Mouse (Mus musculus) thymus, postnatal 36 days (tissue): ENCODE results near the gene Ptprg.

ENCODE experiments used
- DNase-seq, 2 experiments: peaks; one replicate each; pipeline ENCODE4 v3.0.0; 2022; ENCODE audit warnings: mixed read lengths in 2 of 2

Ptprg gene

DNA sequence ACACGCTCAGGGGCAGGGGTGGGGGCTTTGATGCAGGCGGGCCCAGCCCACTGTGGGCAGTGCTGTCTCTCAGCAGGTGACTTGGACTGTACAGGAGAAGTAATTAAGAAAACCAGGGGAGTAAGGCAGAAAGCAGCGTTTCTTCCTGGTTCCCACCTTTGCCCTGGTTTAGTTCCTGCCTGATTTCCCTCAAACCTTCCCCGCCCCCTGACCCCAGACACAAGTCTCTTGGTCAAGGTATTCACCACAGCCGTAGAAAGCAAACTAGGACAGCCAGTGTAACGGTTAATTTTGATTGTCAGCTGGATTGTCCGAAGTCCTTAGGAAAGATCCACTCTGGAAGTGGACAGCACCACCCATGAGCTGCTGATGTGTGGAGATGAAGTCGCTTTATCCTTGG, 614.3 kb downstream of the Ptprg start:
- no peak for DNase-seq

DNA sequence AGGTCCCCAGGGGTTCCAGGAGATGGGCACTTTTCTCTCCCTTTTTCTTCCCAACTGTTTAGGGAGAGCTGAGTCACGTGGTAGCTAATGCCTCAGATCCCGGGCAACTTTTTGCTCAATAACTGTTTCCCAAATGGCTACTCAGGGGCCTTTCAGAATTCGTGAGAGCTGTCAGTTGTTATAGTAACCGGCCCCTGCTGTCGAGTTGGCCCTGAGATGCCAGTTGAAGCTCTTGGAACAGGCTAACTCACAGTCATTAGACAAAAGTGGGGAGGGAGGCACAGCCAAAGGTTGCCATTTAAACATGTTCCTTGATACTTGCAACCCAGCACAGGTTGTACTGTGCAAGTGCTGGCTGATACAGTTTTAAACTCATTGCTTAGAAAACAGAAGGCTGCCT, 624.1 kb downstream of the Ptprg start:
- DNase-seq: no peak

DNA sequence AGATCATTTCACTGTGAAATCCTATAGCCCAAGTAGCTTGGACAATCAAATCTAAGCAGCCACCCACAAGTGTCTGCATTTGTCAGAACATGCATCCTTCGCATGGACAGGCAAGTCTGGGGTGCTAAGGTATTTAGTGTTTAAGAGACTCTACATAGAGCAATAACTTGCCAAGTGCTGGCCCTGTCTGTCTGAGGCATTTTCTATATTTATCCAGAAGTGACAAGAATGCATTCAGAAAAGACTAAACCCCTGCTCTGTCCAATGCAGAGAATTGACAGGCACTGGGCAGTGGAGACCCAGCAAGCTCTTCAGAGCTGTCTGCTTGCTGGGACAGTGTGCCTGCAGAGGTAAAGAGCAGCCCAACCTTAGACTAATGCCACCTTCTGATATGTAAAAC, 625.3 kb downstream of the Ptprg start:
- DNase-seq: no peak

DNA sequence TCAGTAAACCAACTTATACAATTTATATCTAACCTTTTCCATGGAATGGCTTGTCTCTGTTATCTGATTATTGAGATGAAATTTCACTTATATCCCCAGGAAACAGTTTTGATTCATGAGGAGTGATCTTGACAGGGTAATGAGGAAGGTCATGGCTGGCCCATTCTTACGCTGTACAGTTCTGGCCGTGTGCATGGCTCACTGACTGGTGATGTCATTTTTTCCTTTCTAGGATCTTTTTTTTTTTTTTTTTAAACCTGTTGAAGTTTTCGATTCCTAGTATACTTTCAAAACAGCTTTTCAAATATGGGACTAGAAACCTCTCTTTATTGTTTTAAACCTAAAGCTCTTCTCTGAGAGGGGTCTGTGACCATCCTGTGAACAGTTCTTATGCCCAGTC, 626.8 kb downstream of the Ptprg start:
- DNase-seq: no peak

DNA sequence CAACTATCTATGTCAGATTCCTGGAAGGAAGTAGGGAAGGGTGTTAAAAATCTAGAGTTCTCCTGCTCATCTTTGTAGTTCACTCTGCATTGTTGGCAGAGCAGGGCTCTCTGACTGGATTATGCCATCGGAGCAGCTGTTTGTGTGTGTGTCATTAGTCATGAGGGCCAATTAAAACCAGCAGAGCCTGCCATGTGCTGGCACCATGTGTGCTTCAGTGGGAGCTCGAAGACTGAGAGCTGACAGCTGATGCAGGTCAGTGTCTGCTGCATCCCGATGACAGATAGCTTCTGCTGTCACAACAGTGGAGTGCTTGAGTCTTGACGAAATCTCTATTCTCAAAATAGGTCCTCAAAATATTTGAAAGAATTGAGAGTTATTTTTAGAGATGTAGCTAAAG, 631.7 kb downstream of the Ptprg start:
- DNase-seq: no peak

DNA sequence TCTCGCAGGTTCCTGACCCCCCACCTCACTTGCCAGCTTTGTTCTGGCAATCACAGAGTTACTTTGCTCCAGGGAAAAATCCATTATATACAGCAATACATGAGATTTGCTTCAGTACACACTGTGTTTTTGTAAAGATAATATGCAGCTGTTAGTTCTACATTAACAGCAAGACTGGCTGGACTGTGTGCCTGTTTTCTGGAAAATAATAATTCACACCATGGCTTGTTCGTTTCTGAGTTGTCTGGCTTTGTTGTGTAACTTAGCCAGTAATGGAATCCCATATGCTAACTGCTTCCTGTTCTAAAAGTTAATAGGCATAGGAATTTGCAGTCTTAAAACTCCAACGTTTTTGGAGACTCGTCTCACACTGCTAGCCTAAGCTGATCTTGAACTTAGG, 635.0 kb downstream of the Ptprg start:
- DNase-seq: no peak

DNA sequence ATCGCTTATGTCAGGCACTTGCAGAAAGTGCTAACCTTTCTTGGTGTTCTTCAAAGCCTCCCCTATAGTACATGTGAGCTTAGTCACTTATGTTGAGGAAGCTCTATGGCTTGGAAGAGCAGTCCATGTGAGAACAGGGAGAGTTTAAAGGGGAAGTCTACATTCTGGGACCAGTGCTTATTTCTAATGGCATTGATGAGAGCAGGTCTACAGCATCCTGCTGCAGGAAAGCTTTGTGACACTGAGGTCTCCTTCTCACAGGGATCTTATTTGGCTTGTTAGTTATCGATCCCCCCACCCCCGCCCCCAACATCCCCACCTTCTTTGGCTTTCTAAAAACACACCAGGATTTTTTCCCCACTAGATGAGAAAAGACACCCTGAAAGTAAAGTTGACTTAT, 635.9 kb downstream of the Ptprg start:
- no peak for DNase-seq

DNA sequence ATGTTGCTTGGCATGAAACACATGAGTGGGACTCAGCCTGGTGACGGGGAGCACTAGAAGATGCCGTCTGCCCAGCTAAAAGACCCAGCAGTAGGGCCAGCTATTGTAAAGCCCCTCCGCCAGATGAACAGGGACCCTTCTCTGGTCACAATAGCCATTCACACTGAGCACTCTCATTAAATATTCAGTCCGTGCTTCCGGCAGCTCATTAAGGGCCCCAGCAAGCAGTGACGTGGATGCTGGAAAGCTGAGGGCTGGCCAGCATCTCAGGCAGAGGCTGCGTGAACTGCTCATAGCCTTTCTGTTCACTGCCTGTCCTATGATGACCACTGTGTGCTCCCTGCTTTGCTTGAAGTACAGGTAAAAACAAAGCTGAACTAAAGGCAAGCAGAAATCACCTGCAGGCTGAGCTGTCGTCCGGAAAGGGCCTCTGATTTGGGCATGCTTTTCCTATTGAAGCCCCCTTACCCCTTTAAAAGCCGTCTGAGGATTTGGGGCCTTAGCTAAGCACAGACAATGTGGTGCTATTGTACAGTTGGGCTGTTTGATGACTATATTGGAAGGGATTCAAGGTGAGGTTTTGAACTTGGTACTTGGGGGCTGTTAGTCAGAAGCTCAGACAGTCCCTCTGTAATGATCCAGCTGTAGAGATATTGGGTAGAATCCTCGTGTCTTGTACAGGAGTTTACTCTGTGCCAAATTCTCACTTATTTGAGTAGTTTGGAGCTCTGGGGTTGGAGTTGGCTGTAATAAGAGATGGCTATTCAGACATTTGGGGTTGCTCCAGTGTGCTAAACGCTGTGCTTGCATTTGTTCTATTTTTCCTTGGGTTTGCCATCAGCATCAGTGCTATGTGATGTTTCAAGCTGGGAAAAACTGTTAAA, 636.6 kb downstream of the Ptprg start:
- DNase-seq: no peak

DNA sequence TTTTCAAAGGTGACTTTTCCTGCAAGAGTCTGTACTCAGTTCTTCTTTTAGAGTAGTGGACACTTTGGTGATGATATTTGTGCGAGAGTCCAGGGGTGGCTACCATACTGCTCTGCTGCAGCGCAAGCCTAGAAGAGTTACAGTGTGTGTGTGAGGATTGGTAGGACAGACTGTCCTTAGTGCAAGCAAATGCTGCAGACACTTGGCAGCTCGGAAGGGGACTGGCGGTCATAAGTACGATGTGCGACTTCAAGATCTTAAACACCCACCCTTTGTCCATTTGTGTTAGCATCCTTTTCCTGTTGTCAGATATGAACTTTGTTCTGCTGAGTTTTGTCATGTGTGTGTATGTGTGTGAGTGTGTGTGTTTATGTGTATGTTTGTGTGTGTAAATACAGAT, 637.7 kb downstream of the Ptprg start:
- DNase-seq: no peak

DNA sequence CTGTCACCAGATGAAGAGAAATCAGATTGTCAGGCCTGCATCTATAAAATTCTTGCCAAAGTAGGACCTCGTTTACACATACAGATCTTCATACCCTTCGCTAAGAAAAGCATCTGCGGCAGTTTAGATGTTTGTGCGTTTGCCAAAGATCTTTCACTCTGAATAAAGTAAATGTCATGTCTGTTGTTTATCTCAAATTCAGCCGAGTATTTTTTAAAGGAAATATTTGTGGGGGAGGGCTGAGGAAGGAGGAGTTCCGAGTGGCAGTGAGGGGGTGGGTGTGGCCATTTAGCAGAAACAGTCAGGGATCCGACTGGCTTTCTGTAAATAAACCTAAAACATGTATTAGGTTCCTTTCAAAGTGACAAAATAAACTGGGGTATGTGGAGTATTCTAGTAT, 645.4 kb downstream of the Ptprg start:
- DNase-seq: no peak

DNA sequence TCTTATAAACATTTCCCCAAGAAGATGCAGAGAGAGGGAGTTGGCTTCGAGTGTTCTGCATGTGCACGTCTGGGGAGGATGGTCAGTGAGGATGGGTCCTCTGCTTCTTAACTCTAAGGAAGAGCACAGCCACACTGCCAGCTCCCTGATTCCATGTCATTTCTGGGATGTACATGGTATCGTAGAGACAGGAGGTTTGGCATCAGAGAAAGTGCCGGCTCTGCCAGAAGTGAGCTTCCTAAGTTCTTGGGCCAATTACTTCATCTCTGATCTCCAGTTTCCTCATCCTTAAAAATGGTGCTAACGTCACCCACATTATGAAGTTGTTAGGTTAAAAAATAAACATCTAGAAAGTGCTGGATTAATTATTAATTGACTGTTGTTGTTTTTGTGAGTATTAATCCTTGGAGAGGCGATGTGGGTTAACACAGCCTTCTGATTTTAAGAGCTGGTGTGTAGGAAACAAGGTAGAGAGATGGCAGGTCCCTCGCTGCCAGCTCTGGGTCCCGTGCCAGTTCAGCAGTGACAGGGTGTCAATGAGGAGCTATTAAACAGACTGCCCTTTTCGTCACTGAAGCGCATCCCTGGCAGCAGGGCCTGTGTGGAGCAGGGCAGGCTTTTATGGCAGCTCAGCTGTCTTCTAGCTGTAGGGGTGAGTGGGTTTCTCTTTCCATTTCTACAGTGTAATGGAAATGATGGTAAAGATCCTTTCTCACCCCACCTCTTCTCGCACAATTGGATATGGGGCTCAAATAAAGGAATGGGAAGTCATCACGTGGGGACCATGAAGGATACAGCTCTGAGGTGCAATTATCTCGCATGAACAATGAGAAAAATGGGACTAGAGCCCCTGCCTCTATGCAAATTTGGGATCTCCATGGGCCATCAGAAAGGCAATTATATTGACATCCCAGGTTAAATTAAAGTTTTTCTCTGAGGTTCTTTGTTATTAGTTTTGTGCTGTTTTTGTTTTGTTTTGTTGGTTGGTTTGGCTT, 646.9 kb downstream of the Ptprg start:
- no peak for DNase-seq

DNA sequence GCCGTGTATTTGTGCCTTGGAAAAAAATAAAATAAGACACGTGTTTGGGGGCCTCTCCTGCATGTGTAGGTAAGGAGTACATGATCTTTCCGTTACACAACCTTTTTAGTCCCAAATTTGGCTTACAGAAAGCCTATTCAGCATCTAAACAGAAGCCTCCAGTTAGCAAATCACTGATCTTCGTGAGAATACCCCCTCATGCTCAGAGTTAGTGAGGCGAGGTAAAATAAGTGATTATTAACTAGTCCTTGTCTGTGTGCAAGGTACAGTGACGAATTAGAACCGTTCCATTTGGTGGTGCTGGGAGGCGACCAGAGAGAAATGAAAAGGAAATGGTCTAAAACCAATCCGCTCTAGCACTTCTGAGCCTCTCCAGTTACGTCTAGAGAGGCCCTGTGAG, 648.9 kb downstream of the Ptprg start:
- DNase-seq: no peak

DNA sequence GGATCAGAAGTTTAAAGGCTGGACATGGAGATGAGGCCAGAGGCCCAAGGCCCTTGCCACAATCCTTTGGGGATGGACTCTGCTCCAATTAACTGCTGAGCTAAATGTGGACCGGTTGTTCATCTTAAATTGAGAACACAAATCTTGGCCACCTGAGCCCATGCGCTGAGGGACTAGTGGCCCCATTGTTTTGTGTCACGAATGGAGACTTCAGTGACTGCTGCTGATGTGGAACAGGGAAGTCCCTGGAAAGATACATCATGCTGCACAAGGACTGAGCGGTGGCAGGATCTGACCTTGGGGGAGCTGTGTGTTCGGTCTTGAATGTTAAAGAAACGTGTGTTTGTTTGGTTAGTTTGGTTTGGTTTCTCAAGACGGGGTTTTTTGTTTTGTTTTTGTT, 649.7 kb downstream of the Ptprg start:
- no peak for DNase-seq

DNA sequence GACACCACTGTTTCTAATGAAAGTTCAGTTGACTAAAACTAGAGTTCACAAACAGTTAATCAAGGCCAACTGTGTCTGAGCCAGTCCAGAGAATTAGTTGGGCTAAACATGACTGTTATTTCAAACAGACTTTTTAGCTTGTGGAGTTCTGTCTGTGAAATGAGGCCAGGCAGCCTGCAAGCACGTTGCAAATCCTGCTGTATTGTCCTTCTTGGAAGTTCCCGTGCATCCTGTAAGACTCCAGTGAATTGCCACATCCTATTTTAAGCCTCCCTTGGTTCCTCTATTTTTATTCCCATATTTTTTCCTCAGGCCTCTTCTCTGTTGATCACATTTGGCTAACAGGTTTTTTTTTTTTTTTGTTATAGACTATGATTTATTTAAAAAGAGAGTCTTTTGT, 652.8 kb downstream of the Ptprg start:
- no peak for DNase-seq

DNA sequence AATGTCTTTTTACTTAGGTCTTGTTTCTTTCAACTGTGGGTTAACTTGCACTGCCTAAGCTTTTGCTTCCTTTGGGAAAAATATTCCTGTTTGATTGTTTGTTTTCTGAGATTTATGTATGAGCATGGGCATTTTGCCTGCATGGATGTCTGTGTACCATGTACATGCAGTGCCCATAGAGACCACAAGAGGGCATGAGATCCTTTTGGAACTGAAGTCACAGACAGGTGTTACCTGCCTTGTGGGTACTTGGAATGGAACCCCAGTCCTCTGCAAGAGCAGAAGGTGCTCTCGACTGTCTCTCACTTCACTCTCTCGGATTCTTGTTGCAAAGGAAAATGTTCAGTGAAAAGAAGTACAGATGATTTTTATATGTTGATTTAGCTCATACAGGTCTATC, 655.2 kb downstream of the Ptprg start:
- DNase-seq: no peak

DNA sequence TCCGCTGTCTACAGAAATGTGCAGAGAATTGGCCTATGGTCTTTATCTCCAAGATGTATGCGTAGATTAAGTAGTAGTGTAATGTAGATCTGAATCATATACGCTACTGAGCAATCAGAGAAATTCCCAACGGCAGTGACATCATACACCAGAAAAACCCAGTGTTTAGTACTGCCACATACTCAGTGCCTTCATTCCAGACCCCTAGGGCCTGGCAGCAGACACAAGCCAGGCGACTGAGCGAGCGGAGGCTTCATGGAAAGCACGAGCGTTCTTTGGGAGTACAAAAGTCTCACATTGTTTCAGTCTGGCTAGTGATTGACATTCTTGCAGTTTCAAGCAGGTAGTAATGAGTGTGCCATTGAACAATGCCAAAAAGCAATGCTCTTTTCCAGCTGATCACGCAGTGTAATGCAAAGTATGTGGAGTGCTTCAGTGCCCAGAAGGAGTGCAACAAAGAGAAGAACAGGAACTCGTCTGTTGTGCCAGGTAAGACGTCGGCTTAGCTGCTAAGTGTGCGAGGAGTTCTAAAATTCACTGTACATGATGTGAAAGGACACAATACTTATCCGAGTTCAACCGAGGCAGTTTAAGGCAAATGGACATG, 665.3 kb downstream of the Ptprg start:
- no peak for DNase-seq

DNA sequence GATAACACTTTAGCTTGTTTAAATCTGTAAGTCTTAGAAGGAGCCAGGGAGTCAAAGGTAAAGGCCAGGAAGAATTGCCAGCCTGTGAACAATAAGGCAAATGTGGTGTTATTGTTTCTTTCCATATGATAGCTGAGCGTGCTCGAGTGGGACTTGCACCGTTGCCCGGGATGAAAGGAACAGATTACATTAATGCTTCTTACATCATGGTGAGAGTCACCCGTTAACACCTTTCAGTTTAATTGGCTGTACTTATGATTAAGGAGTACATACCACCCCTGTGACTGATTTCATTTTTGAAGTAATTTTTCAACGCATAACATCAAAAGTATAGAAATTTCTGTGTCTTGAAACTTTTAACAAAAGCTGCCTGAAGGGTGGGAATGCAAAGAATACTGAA, 666.5 kb downstream of the Ptprg start:
- DNase-seq: no peak

DNA sequence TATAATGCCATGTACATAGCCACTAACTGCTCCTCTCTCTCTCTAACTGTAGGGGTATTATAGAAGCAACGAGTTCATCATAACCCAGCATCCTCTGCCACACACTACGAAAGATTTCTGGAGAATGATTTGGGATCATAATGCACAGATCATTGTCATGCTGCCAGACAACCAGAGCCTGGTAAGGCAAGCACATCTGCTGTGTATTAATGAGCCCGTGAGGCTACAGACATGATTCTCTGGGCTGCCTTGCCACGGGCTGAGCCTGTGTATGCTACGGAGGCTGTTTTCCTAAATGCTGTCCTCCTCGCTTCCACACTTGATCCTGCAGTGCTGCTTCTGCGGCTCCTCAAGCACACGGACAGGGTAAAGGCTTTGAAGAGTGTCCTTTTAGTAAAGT, 667.2 kb downstream of the Ptprg start:
- DNase-seq: no peak

DNA sequence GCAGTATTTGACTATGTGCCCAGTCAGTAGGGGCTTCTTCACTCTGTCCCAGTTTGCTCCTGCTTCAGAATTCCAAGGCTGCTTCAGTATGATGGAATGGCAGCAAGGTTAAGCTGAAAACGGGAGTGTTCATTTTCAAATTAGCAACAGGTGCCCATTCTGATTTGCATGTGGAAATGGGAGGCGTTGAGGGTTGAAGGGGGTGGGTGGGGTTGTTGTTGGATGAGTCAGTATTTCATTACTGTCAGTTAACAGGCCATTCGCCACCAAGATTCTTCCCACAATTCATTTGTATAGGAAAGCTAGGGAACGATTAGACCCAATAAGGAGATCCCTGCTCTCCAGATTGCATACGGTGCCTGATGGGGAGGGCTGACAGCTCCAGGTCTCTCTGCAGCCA, 668.2 kb downstream of the Ptprg start:
- DNase-seq: no peak

DNA sequence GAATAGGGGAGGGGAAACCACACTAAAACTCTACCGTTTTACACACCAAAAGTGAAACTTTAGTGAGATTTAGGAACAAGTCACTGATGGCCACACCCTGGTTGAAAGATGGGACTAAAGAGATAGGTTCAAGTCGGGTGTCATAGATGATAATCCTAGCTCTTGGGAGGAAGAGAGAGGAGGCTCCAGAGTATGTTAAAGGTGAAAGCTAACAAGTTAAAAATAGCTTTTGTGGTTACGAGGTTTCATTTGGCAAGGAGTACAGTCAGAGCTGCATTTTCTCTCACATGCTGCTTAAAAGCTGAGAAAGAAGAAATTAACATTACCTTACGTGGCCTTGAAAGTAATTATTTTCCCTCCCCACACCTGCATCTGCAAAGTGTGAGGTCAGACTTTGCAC, 690.4 kb downstream of the Ptprg start:
- DNase-seq: no peak

DNA sequence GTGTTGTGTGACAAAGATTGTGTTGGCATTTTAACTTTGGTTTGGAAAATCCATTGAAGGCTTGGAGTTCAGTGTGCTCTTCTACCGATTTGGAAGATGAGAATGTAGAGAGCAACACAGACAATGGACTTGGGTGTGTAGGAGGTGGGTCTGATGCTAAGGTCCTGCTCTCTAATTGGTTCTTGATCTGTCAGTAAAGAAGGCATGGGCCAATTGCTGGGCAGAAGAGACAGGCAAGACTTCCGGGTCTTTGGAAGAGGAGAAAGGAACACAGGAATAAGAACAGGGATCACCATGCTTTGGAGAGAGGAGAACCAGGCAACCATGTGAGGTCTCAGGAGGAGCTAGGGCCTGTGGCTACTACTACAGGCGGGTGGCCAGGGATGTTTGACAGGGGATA, 722.7 kb downstream of the Ptprg start:
- no peak for DNase-seq

DNA sequence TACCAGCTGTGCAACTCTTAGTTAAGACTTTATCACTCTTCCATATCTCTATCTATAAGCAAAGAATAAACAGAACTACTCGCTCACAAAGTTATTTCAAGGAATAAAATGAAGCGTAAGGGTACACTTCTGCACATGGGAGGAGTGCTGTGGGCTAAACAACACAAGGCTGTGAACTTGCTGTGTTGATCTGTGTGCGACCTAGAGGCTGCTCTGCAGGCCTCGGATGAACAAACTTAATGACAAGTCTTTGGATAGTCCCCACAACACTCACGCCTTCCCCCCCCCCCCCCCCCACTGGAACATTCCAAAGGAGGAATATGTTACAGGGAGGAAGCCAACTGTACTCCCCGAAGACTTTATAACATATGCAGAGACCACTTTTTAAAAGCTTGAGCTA, 730.3 kb downstream of the Ptprg start, which contains the start of gene Gm49355:
TSS of gene Gm49355 (plus strand) at position 336 of the 400 bp plus-strand sequence.
- DNase-seq: no peak

DNA sequence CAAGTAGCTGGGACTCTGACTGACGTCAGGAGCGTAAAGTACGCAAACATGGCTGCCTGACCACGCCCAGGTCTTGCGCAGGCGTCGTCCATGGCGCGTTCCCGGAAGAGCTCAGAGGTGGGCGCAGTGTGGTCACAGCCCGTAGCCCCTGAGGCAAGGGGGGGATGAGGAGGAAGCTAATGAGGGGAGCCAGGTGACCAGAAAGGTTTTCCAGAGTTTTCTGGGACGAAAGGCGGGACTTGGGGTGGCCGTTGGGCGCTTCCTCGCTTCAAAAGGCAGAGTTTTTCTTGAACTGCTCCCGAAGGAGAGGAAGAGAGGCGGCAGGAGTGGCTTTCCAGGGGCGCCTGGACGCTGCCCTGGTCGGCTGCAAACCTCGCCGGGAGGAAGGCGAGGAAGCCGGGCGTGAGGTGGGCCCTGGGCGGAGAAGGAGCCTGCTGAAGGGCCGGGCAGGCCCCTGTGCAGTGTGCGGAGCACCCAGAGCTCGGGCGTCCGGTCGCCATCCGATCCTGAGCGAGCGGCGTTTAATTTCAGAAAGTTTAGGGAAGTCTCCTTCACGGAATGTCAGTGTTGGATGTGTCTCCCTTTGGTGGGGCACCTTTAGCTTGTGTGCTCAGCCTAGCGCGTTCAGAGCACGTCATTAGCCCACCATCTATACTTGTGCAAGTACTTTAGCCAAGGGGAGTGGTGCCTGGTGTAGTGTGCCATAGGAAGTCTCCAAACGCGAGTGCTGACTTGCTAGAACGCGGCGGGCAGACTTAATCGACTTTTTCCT, 731.0 kb downstream of the Ptprg start, which contains the start of gene 3830406C13Rik:
TSS of gene 3830406C13Rik (plus strand) at position 33 of the 772 bp plus-strand sequence.
- DNase-seq: peak; percentile 72 to 80
